Mouse (Mus musculus): Measurements from ENCODE around the gene Man2a2. TPM values are rescaled to one million over a fixed set of nuclear protein-coding genes. Genes with fewer than 3 reads are reported as not detected.

Gene Man2a2
- total and polyA plus RNA-seq, 3 experiments = 12.5 to 46.3 (median 44.3) TPM

DNA sequence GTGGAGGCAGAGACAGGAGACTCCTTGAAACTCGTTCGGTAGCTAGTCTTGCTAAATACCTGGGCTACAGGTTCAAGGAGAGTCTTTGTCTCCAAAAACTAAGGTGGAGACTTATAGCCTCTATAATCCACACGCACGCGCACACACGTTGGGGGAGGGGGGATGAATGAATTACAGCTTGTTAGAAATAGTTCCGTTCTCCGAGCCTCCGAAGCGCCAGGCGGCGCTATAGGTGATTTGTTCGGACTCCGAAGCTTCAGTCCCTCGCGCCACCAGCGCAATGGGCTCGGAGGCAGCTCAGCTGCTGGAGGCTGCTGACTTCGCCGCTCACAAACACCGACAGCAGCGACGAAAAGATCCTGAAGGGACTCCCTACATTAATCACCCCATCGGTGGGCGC, 28.3 kb downstream of the Man2a2 start, which contains the start of gene Hddc3 (continued):
- TF ChIP-seq RCOR1 (conservative IDR thresholded peaks at IDR 0.05; ENCODE audit: low read depth, low read length) (no peak), JUND (conservative IDR thresholded peaks at IDR 0.05; ENCODE audit: low read depth, low read length) (no peak), ZC3H11A (IDR thresholded peaks at IDR 0.05; ENCODE audit: low read depth, low read length) (no peak), ZMIZ1 (IDR thresholded peaks at IDR 0.05; ENCODE audit: low read depth, low read length) (peak; percentile 68; the same call in 1 of the 2 replicates), SIN3A (IDR thresholded peaks at IDR 0.05; ENCODE audit: low read length) (peak; percentile 89), MYC (IDR thresholded peaks at IDR 0.05; ENCODE audit: low read depth, low read length) (peak; percentile 83), E2F4 (IDR thresholded peaks at IDR 0.05; ENCODE audit: insufficient replicate concordance, low read depth, low read length) (no peak), ETS1 (conservative IDR thresholded peaks at IDR 0.05; ENCODE audit: low read depth, low read length) (0 out of 2 replicates have a peak, but pooled peaks have one; percentile 17), POLR2AphosphoS2 (IDR thresholded peaks at IDR 0.05; ENCODE audit: low read depth, low read length) (peak; percentile 82; the same call in 1 of the 2 replicates), JUN (IDR thresholded peaks at IDR 0.05; ENCODE audit: insufficient read depth, low read depth, low read length) (no peak), CHD2 (IDR thresholded peaks at IDR 0.05; ENCODE audit: low read length) (peak; percentile 82)

DNA sequence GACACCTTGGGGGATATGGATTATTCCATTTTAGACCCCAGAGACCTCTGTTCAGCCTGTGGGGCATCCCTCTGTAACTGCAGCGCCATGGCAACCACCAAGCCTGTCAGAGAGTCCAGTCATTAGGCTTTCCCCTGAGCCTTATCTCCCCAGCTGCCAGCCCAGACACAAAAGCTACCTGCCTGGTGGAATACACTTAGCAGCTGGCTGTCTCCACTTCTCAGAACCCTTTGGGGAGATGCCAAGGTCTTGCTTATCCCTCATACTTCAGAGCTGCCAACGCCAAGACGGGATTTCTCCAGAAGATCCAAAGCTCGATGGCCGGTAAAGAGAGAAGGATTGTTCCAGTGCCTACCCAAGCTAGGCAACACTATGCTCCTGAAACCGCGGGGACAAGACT, 29.4 kb downstream of the Man2a2 start:
- no peak overlapping the region for H3K4me2 ChIP-seq (ENCODE audit: insufficient read depth, low read depth, poor library complexity, severe bottlenecking)
- no peak for TF ChIP-seq ZMIZ1 (IDR thresholded peaks at IDR 0.05; ENCODE audit: low read depth, low read length)
- no peak for TF ChIP-seq MAFK (IDR thresholded peaks at IDR 0.05; ENCODE audit: insufficient replicate concordance, low read length)
- TF ChIP-seq USF1 (IDR thresholded peaks at IDR 0.05; ENCODE audit: low read depth, low read length) = no peak
- TF ChIP-seq ZNF384 (IDR thresholded peaks at IDR 0.05; ENCODE audit: low read depth, low read length) = no peak
- no peak for TF ChIP-seq POLR2AphosphoS2 (IDR thresholded peaks at IDR 0.05; ENCODE audit: low read depth, low read length)
- no peak for TF ChIP-seq BHLHE40 (IDR thresholded peaks at IDR 0.05; ENCODE audit: low read depth, low read length)
- no peak for TF ChIP-seq CTCF (conservative IDR thresholded peaks at IDR 0.05 in 1 of 2, IDR thresholded peaks at IDR 0.05 in 1 of 2; ENCODE audit: low read depth in 2 of 2, low read length in 2 of 2)
- no peak for TF ChIP-seq SIN3A (IDR thresholded peaks at IDR 0.05; ENCODE audit: low read length)
- TF ChIP-seq E2F4 (IDR thresholded peaks at IDR 0.05; ENCODE audit: insufficient replicate concordance, low read depth, low read length) = no peak
- TF ChIP-seq PAX5 (IDR thresholded peaks at IDR 0.05; ENCODE audit: low read length) = no peak
- no peak for TF ChIP-seq NELFE (IDR thresholded peaks at IDR 0.05; ENCODE audit: low read depth, low read length)
- no peak for TF ChIP-seq ETS1 (conservative IDR thresholded peaks at IDR 0.05; ENCODE audit: low read depth, low read length)
- no peak for TF ChIP-seq CHD2 (IDR thresholded peaks at IDR 0.05; ENCODE audit: low read length)
- no peak for TF ChIP-seq POLR2A (IDR thresholded peaks at IDR 0.05; ENCODE audit: low read depth, low read length)
- no peak for TF ChIP-seq GABPA (IDR thresholded peaks at IDR 0.05; ENCODE audit: insufficient replicate concordance, low read depth, low read length)
- TF ChIP-seq MAX (IDR thresholded peaks at IDR 0.05; ENCODE audit: low read length) = no peak
- no peak for TF ChIP-seq ELF1 (IDR thresholded peaks at IDR 0.05; ENCODE audit: low read depth, low read length)
- H3K79me2 ChIP-seq (replicated peaks; ENCODE audit: control insufficient read depth, extremely low read depth, insufficient read depth, poor library complexity, severe bottlenecking) = no peaks in the 10 kb centered on the region
- H3K4me3 ChIP-seq (replicated peaks in 1 of 3; ENCODE audit: low read depth in 2 of 3, low read length in 2 of 3, poor library complexity in 1 of 3) = no peak overlapping the region
- peaks cover 16 to 47% of the 10 kb centered on the region in 2 experiments for H3K4me1 ChIP-seq (ENCODE audit: control insufficient read depth in 1 of 2, insufficient read depth in 2 of 2)
- H3K9me3 ChIP-seq (replicated peaks; ENCODE audit: low read length) = peaks cover 6% of the 10 kb centered on the region
- no peak overlapping the region for H3K9ac ChIP-seq (ENCODE audit: insufficient read depth, low read depth)
- H3K36me3 ChIP-seq (replicated peaks in 1 of 2; ENCODE audit: control insufficient read depth in 1 of 2, insufficient read depth in 1 of 2, low read length in 1 of 2) = peaks cover 5 to 25% of the 10 kb centered on the region in 2 experiments
- no peak for DNase-seq (ENCODE audit: extremely low read depth)
- H3K27me3 ChIP-seq (replicated peaks) = peaks cover 15% of the 10 kb centered on the region
- dilution Hi-C loops (cut with MboI; ENCODE audit: extremely low pct_ligation_motif_present, extremely low pct_unique_long_range_greater_than_20kb, low sequenced_read_pairs) = no loop called here
- in situ Hi-C loops (cut with MboI; ENCODE audit: low pct_ligation_motif_present, low pct_unique_long_range_greater_than_20kb, low sequenced_read_pairs) = loop anchor here (5.0 kb wide), 1 partner anchor 36 kb away; no protein-coding TSS in a partner anchor
- no peak overlapping the region for H3K27ac ChIP-seq (ENCODE audit: insufficient read depth, low read depth)
